Mouse (Mus musculus) left cerebral cortex, adult 2 months (tissue): ENCODE data around the gene Atxn2l. TPM values are rescaled to one million over a fixed set of nuclear protein-coding genes. Genes with fewer than 3 reads are reported as not detected.
"Not testable (repeated sequence)": the region's sequence is repeated elsewhere in the genome, so short reads cannot be mapped to it uniquely, and the experiment has no call there.

Experiments used
- DNase-seq, 2 experiments: peaks; one replicate each; pipeline ENCODE4 v3.0.0; 2021 to 2022; ENCODE audit warnings: low spot score in 2 of 2, mixed read lengths in 1 of 2; ENCODE audit errors: extremely low spot score in 1 of 2
- H3K27ac ChIP-seq: fragments of 200-600 bp; 2 replicates; pipeline ENCODE4 v1.8.1; 2022
- H3K4me3 ChIP-seq: fragments of 200-600 bp; 2 replicates; pipeline ENCODE4 v1.8.1; 2022
- CTCF ChIP-seq: fragments of 200-600 bp; IDR thresholded peaks from 2 replicates; pipeline ENCODE4 v1.8.1; 2022; ENCODE audit warnings: antibody characterized with exemption, mild to moderate bottlenecking, moderate library complexity
- intact Hi-C: fragments of 180-260 bp; cut with DNase I; formaldehyde crosslinking; loops from one replicate; pipeline ENCODE4 v1.15.1; 2025
- total RNA-seq, 2 experiments: library from RNA; stranded (reverse); gene quantifications; 2 replicates each; pipeline ENCODE4 v1.2.3; 2021

The Atxn2l gene
- total RNA-seq, 2 experiments from 2014 or later, result 131 to 139 TPM

GRCm38 (mm10) chr7:126507126-126507778 is 4.0 kb upstream of the Atxn2l start:
- DNase-seq, result no peak
- no peak overlapping the region for H3K27ac ChIP-seq
- intact Hi-C loops, result loop anchor here (10.0 kb wide), 1 partner anchor 288 kb away; the partner anchor contains the start of genes Fam57b and Ppp4c
- no peak for TF ChIP-seq CTCF
- H3K4me3 ChIP-seq, result no peak overlapping the region

- TF ChIP-seq CTCF, result no peak
- Histone ChIP-seq H3K4me3 (no peak overlapping the region), H3K27ac (no peak overlapping the region)
- intact Hi-C loops, result loop anchor here (5.0 to 10.0 kb wide), 2 partner anchors 290 to 1242 kb away; partner anchors contain the start of genes Fam57b and Ppp4c
- DNase-seq, result no peak
Measured at GRCm38 (mm10) chr7:126504913-126505312, 1.7 kb upstream of the Atxn2l start.

DNA sequence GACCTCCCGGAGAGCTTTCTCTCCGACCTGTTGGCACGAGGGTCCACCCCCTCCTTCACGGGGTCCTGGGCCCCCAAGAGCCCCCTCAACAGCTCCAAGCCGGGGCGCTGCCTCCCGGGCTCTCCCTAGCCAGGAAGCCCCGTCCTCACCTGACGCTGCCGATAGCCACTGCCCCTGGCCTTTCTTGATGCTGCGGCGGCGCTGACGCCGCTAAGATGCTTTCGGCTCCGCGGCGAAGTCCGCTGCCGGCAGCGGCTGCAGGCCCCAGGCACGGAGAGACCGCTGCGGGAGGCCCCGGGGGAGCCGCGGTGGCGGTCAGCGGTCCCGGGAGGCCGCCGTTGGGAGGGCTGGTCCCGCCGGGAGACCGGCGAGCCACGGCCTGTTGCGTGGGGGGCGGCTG is 486 bp downstream of the Atxn2l start:
- DNase-seq, result no peak
- no peak for TF ChIP-seq CTCF
- Histone ChIP-seq H3K4me3 (peak overlapping the region; percentile 100), H3K27ac (peak overlapping the region; percentile 98)
- intact Hi-C loops, result loop anchor here (1.0 to 10.0 kb wide), 4 partner anchors 15 to 1245 kb away; partner anchors contain the start of genes Fam57b, Ppp4c, Sh2b1 and Tufm

DNA sequence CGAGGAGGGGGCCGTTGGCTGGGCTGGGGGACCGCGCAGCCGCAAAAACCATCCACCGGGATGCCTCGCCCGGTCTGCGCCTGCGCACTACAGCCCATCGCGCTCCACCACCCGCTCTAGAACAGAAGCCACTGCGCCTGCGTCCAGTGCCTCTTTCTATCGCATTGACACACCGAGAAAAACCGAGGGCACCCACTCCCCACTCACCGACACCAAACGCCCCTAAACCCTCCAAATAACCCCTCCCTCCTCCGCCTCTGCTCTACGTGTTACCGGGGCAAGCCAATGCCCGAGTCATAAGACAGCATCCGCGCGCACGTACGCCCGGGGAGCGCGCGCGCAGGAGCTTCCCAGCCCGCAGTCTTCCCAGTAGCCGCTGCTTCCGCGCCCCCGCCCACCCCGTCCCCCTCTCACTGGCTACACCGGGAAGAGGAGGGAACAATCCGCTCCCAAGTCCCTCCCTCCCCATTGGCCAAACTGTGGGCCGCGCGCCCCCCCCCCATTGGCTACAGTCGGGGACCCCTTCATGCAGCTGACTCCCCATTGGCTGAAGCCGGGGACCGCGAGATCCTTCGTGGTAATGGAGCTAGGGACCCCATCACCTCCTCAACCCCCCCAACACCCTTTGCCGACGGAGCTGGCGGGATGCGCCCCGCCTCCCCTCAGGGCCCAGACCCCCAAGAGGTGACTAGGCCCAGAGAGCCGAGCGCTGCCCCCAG is 1.1 kb downstream of the Atxn2l start:
- TF ChIP-seq CTCF, result no peak
- Histone ChIP-seq H3K27ac (peak overlapping the region; percentile 98), H3K4me3 (peak overlapping the region; percentile 100)
- DNase-seq, result peak; percentile 91 to 93
- intact Hi-C loops, result loop anchor here (1.0 to 10.0 kb wide), 4 partner anchors 15 to 1245 kb away; partner anchors contain the start of genes Fam57b, Ppp4c, Sh2b1 and Tufm

- TF ChIP-seq CTCF, result no peak
- H3K27ac ChIP-seq, result peak overlapping the region; percentile 98
- DNase-seq, result no peak
- intact Hi-C loops, result loop anchor here (1.0 to 10.0 kb wide), 4 partner anchors 14 to 1246 kb away; partner anchors contain the start of genes Fam57b, Ppp4c, Sh2b1 and Tufm
- H3K4me3 ChIP-seq, result peak overlapping the region; percentile 100
Measured at GRCm38 (mm10) chr7:126501684-126502022, 1.6 kb downstream of the Atxn2l start.

- Histone ChIP-seq H3K4me3 (no peak overlapping the region), H3K27ac (no peak overlapping the region)
- no peak for TF ChIP-seq CTCF
- intact Hi-C loops, result no loop called here
- no peak for DNase-seq
Measured at GRCm38 (mm10) chr7:126499416-126499815, 3.8 kb downstream of the Atxn2l start.

- DNase-seq, result no peak
- intact Hi-C loops, result no loop called here
- TF ChIP-seq CTCF, result no peak
- H3K27ac ChIP-seq, result no peak overlapping the region
- H3K4me3 ChIP-seq, result no peak overlapping the region
Measured at GRCm38 (mm10) chr7:126497966-126498365, 5.3 kb downstream of the Atxn2l start.

DNA sequence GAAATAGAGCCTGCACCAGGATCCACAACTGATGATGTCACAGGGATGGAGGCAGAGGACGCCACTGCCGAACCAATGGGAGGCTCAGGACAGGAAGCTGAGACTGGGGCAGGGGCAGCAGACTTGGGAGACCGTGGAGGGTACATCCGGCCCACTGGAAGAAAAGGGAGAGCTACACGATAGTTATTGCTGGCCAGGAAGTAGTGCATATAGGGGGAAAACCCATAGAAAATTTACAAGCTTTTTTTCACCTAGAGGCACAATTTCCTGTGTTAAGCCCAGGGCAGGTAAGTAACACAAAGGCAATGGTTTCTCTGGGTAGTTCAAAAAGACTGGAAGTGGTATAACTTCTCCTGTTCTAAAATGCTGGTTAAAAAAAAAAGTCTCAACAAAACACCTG is 6.8 kb downstream of the Atxn2l start:
- TF ChIP-seq CTCF, result no peak
- no peak for DNase-seq
- Histone ChIP-seq H3K4me3 (no peak overlapping the region), H3K27ac (no peak overlapping the region)
- intact Hi-C loops, result no loop called here

- no peak for DNase-seq
- no peak for TF ChIP-seq CTCF
- Histone ChIP-seq H3K4me3 (no peak overlapping the region), H3K27ac (no peak overlapping the region)
- intact Hi-C loops, result no loop called here
Measured at GRCm38 (mm10) chr7:126494120-126494519, 9.1 kb downstream of the Atxn2l start.

- TF ChIP-seq CTCF, result no peak
- Histone ChIP-seq H3K27ac (no peak overlapping the region), H3K4me3 (no peak overlapping the region)
- intact Hi-C loops, result no loop called here
- DNase-seq, result no peak
Measured at GRCm38 (mm10) chr7:126491973-126492372, 11.3 kb downstream of the Atxn2l start.

- H3K4me3 ChIP-seq, result no peak overlapping the region
Measured at GRCm38 (mm10) chr7:126491005-126491404, 12.2 kb downstream of the Atxn2l start.

DNA sequence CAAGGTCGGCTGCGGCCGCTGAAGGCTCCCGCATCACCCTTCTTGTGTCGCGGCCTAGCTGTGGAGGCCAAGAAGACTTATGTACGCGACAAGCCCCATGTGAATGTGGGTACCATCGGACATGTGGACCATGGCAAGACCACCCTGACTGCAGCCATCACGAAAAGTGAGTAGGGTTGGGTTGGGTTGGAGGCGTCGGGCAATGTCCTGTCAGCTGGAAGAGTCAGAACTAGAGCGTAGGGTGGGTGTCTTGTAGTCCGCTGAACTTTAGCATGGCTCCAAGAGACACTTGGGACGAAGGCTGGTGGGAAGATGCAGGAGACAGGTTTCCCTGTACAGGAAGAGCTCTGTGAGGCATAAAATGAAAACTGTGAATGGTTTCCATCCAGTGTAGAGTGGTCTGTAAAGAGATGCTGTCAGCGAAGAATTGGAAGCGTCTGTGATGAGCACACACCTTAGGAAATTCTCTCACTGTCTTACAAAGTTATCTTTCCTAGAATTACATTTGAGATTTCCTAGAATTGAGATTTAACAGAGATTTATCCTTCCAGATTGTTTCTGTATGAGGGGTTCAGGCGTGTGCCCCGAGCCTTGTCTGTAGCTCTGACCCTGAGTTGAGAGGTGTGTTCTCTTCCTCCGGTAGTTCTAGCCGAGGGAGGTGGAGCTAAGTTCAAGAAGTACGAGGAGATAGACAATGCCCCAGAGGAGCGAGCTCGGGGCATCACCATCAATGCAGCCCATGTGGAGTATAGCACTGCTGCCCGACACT is 15.4 kb downstream of the Atxn2l start:
- H3K4me3 ChIP-seq, result peak overlapping the region; percentile 61
- peak overlapping the region; percentile 87 for H3K27ac ChIP-seq
- intact Hi-C loops, result loop anchor here (1.0 to 10.0 kb wide), 2 partner anchors 14 to 277 kb away; partner anchors contain the start of gene Gdpd3
- DNase-seq, result not testable (repeated sequence)

More at GRCm38 (mm10) chr7:126491005-126491404, 12.2 kb downstream of the Atxn2l start:
- intact Hi-C loops, result no loop called here
- no peak for TF ChIP-seq CTCF
- no peak for DNase-seq
- no peak overlapping the region for H3K27ac ChIP-seq
